Mouse (Mus musculus) MEL (cell line): ENCODE results near the gene Rasgef1b.

ENCODE experiments used
- CTCF ChIP-seq, 3 experiments: IDR thresholded peaks in 2 of 3; conservative IDR thresholded peaks in 1 of 3; 2 replicates each; pipeline ENCODE4 v1.5.1; 2011 to 2012; ENCODE audit warnings: low read length in 3 of 3, low read depth in 2 of 3, mild to moderate bottlenecking in 2 of 3, improper control_type of control experiment in 1 of 3, inconsistent platforms in 1 of 3, mixed read lengths in 1 of 3, moderate library complexity in 1 of 3; ENCODE audit not compliant: control insufficient read depth in 1 of 3, insufficient read depth in 1 of 3, poor library complexity in 1 of 3, severe bottlenecking in 1 of 3
- EP300 ChIP-seq, 2 experiments: IDR thresholded peaks; 2 replicates each; pipeline ENCODE4 v1.6.1; 2011; ENCODE audit warnings: improper control_type of control experiment in 2 of 2, low read length in 2 of 2, low read depth in 1 of 2, mild to moderate bottlenecking in 1 of 2
- GABPA ChIP-seq: IDR thresholded peaks from 2 replicates; pipeline ENCODE4 v1.6.1; 2012; ENCODE audit warnings: low read depth, mild to moderate bottlenecking, inconsistent platforms, low read length, improper control_type of control experiment, moderate library complexity
- GATA1 ChIP-seq: IDR thresholded peaks from 2 replicates; pipeline ENCODE4 v1.6.1; 2011; ENCODE audit warnings: low read depth, low read length, improper control_type of control experiment
- MYC ChIP-seq: IDR thresholded peaks from 2 replicates; pipeline ENCODE4 v1.6.1; 2011; ENCODE audit warnings: low read depth, mild to moderate bottlenecking, low read length, improper control_type of control experiment, moderate library complexity
- USF1 ChIP-seq: IDR thresholded peaks from 2 replicates; pipeline ENCODE4 v1.6.1; 2014; ENCODE audit warnings: low read depth, mild to moderate bottlenecking, inconsistent platforms, low read length, improper control_type of control experiment, moderate library complexity

- TF ChIP-seq CTCF (IDR thresholded peaks at IDR 0.05 in 2 of 3, conservative IDR thresholded peaks at IDR 0.05 in 1 of 3; ENCODE audit: control insufficient read depth in 1 of 3, insufficient read depth in 1 of 3, low read depth in 2 of 3, low read length in 3 of 3, poor library complexity in 1 of 3, severe bottlenecking in 1 of 3) (no peak), GATA1 (no peak), USF1 (no peak), MYC (no peak), GABPA (no peak), EP300 (IDR thresholded peaks at IDR 0.05; ENCODE audit: low read depth in 1 of 2, low read length in 2 of 2) (no peak)
These were observed 240.2 kb downstream of the Rasgef1b start for GRCm38 (mm10) chr5:99488479-99489158.
